Mouse (Mus musculus): ENCODE results near the gene 1110051M20Rik. TPM values are rescaled to one million over a fixed set of nuclear protein-coding genes. Genes with fewer than 3 reads are reported as not detected.

The 1110051M20Rik gene
- polyA plus RNA-seq, 1 experiment from 2014 or later: 6.0 TPM

- peak within 1 kb of the TSS; percentile 77 for H3K9ac ChIP-seq (ENCODE audit: low read depth, low read length)
- no peaks in the 10 kb centered on the region for H3K9me3 ChIP-seq (replicated peaks; ENCODE audit: control insufficient read depth, low read length)
- no peaks in the 10 kb centered on the region; the same call in 1 of the 2 replicates for H3K36me3 ChIP-seq (ENCODE audit: control insufficient read depth, insufficient read depth)
- under 1% methylated on average over 48 of the region's 48 CpGs for WGBS (ENCODE audit: insufficient replicate concordance)
- H3K4me3 ChIP-seq (ENCODE audit: low read depth, low read length): peak within 1 kb of the TSS; percentile 72
- ATAC-seq (ENCODE audit: low read depth): peak; percentile 99
- no peaks in the 10 kb centered on the region for H3K27me3 ChIP-seq (ENCODE audit: control insufficient read depth, insufficient read depth, low read depth, low read length)
- H3K27ac ChIP-seq (ENCODE audit: low read length): peak within 1 kb of the TSS; percentile 95
- H3K4me2 ChIP-seq (ENCODE audit: low read depth, low read length): peak within 1 kb of the TSS; percentile 99
- peaks cover 10% of the 10 kb centered on the region for H3K4me1 ChIP-seq (ENCODE audit: control insufficient read depth, low read depth, low read length)
Measured at GRCm38 (mm10) chr2:91236601-91237510, 207.6 kb downstream of the 1110051M20Rik start, which contains the start of gene Ddb2. Ddb2 (minus strand) TSS chr2:91236982.

GRCm38 (mm10) chr2:91229735-91230134 lies 214.8 kb downstream of the 1110051M20Rik start:
- Histone ChIP-seq H3K27ac (ENCODE audit: low read length) (no peak overlapping the region), H3K9me3 (replicated peaks; ENCODE audit: control insufficient read depth, low read length) (no peaks in the 10 kb centered on the region), H3K9ac (ENCODE audit: low read depth, low read length) (no peak overlapping the region), H3K4me1 (ENCODE audit: control insufficient read depth, low read depth, low read length) (no peaks in the 10 kb centered on the region), H3K36me3 (ENCODE audit: control insufficient read depth, insufficient read depth) (no peaks in the 10 kb centered on the region; the same call in 1 of the 2 replicates), H3K27me3 (ENCODE audit: control insufficient read depth, insufficient read depth, low read depth, low read length) (no peaks in the 10 kb centered on the region), H3K4me3 (ENCODE audit: low read depth, low read length) (no peak overlapping the region), H3K4me2 (ENCODE audit: low read depth, low read length) (no peak overlapping the region)
- WGBS (ENCODE audit: insufficient replicate concordance): 65% methylated on average over 2 of the region's 2 CpGs
- ATAC-seq (ENCODE audit: low read depth): no peak

Small RNAs within 50 kb of the gene (microRNA-seq; reads per million reads assigned to microRNA genes)
- gene Gm22071: not detected

Other genes starting within 250 kb of the 1110051M20Rik start
- gene Nr1h3, start 241.9 kb downstream of the 1110051M20Rik start, polyA plus RNA-seq (2015; fragmentation: Nextera tagmentation; extraction: Ambion mirVana): 18.8 and 20.8 TPM in 2 replicates
- 10.6 and 11.3 TPM in 2 replicates for gene Acp2, start 241.8 kb downstream of the 1110051M20Rik start, polyA plus RNA-seq (2015; fragmentation: Nextera tagmentation; extraction: Ambion mirVana)
- gene Ddb2, start 207.7 kb downstream of the 1110051M20Rik start, polyA plus RNA-seq (2015; fragmentation: Nextera tagmentation; extraction: Ambion mirVana): 5.9 and 6.2 TPM in 2 replicates
- 18.2 and 19.9 TPM in 2 replicates for gene Pacsin3, start 188.8 kb downstream of the 1110051M20Rik start, polyA plus RNA-seq (2015; fragmentation: Nextera tagmentation; extraction: Ambion mirVana)
- gene Arfgap2, start 179.7 kb downstream of the 1110051M20Rik start, polyA plus RNA-seq (2015; fragmentation: Nextera tagmentation; extraction: Ambion mirVana): 64.8 and 65.8 TPM in 2 replicates
- gene Lrp4, start 12.8 kb upstream of the 1110051M20Rik start, polyA plus RNA-seq (2015; fragmentation: Nextera tagmentation; extraction: Ambion mirVana): 1.4 and 1.7 TPM in 2 replicates
- gene Ckap5, start 82.1 kb upstream of the 1110051M20Rik start, polyA plus RNA-seq (2015; fragmentation: Nextera tagmentation; extraction: Ambion mirVana): 32.8 and 39.3 TPM in 2 replicates
- 541 and 638 TPM in 2 replicates for gene F2, start 191.7 kb upstream of the 1110051M20Rik start, polyA plus RNA-seq (2015; fragmentation: Nextera tagmentation; extraction: Ambion mirVana)
- gene Zfp408, start 205.1 kb upstream of the 1110051M20Rik start, polyA plus RNA-seq (2015; fragmentation: Nextera tagmentation; extraction: Ambion mirVana): 2.5 and 3.3 TPM in 2 replicates
- 42.1 and 42.5 TPM in 2 replicates for gene Arhgap1, start 205.2 kb upstream of the 1110051M20Rik start, polyA plus RNA-seq (2015; fragmentation: Nextera tagmentation; extraction: Ambion mirVana)